Mouse (Mus musculus): ENCODE measurements at regions not wholly inside any gene's neighbourhood (a gene's known extent, or its start where the extent isn't known, plus 50 kb on each side); places are given as distances from the start of the nearest gene placed in this dataset.
A peak's percentile ranks its signal among the peaks of the same experiment; 100 is the strongest.

- no peaks in the 10 kb centered on the region for H3K9me3 ChIP-seq (ENCODE audit: control insufficient read depth, low read length)
- TF ChIP-seq CTCF (IDR thresholded peaks at IDR 0.05; ENCODE audit: low read depth) = no peak
- no peak for TF ChIP-seq EP300 (optimal IDR thresholded peaks at IDR 0.05)
- H3K27ac ChIP-seq (replicated peaks) = no peak overlapping the region
- no peak overlapping the region for H3K9ac ChIP-seq (ENCODE audit: low read length)
- ATAC-seq (ENCODE audit: low FRiP score, low TSS enrichment) (no peak), DNase-seq (ENCODE audit: low spot score) (no peak)
- H3K4me1 ChIP-seq (replicated peaks; ENCODE audit: control insufficient read depth, insufficient read depth) = no peaks in the 10 kb centered on the region
- no peaks in the 10 kb centered on the region for H3K27me3 ChIP-seq (ENCODE audit: control insufficient read depth, insufficient read depth, low read length)
- no peak overlapping the region for H3K4me2 ChIP-seq (replicated peaks; ENCODE audit: low read depth)
- no peak overlapping the region for H3K4me3 ChIP-seq (ENCODE audit: low read depth, low read length)
- WGBS = 26% methylated on average over 12 of the region's 12 CpGs
- H3K36me3 ChIP-seq (ENCODE audit: control insufficient read depth, insufficient read depth, low read length) = no peaks in the 10 kb centered on the region
Measured at GRCm38 (mm10) chr14:55168336-55168909, 51.7 kb upstream of the Jph4 start.

GRCm38 (mm10) chr14:55169021-55169855 lies 52.5 kb upstream of the Jph4 start:
- DNase-seq (ENCODE audit: low spot score) (no peak), ATAC-seq (ENCODE audit: low FRiP score, low TSS enrichment) (peak; percentile 29; the same call in 1 of the 2 replicates)
- Histone ChIP-seq H3K9ac (ENCODE audit: low read length) (no peak overlapping the region), H3K36me3 (ENCODE audit: control insufficient read depth, insufficient read depth, low read length) (no peaks in the 10 kb centered on the region), H3K27ac (replicated peaks) (no peak overlapping the region), H3K4me1 (replicated peaks; ENCODE audit: control insufficient read depth, insufficient read depth) (no peaks in the 10 kb centered on the region), H3K9me3 (ENCODE audit: control insufficient read depth, low read length) (no peaks in the 10 kb centered on the region), H3K27me3 (ENCODE audit: control insufficient read depth, insufficient read depth, low read length) (no peaks in the 10 kb centered on the region), H3K4me2 (replicated peaks; ENCODE audit: low read depth) (no peak overlapping the region), H3K4me3 (ENCODE audit: low read depth, low read length) (no peak overlapping the region)
- 87% methylated on average over 18 of the region's 18 CpGs for WGBS
- TF ChIP-seq EP300 (optimal IDR thresholded peaks at IDR 0.05) = no peak
- no peak for TF ChIP-seq CTCF (IDR thresholded peaks at IDR 0.05; ENCODE audit: low read depth)

GRCm38 (mm10) chr14:55169856-55170117 lies 52.0 kb upstream of the Dhrs2 start:
- Histone ChIP-seq H3K4me1 (replicated peaks; ENCODE audit: control insufficient read depth, insufficient read depth) (no peaks in the 10 kb centered on the region), H3K36me3 (ENCODE audit: control insufficient read depth, insufficient read depth, low read length) (no peaks in the 10 kb centered on the region), H3K9me3 (ENCODE audit: control insufficient read depth, low read length) (no peaks in the 10 kb centered on the region), H3K4me3 (ENCODE audit: low read depth, low read length) (no peak overlapping the region), H3K4me2 (replicated peaks; ENCODE audit: low read depth) (no peak overlapping the region), H3K27me3 (ENCODE audit: control insufficient read depth, insufficient read depth, low read length) (no peaks in the 10 kb centered on the region), H3K9ac (ENCODE audit: low read length) (no peak overlapping the region), H3K27ac (replicated peaks) (no peak overlapping the region)
- DNase-seq (ENCODE audit: low spot score) (no peak), ATAC-seq (ENCODE audit: low FRiP score, low TSS enrichment) (no peak)
- TF ChIP-seq CTCF (IDR thresholded peaks at IDR 0.05; ENCODE audit: low read depth) = no peak
- no peak for TF ChIP-seq EP300 (optimal IDR thresholded peaks at IDR 0.05)
- WGBS = 90% methylated on average over 9 of the region's 9 CpGs

DNA sequence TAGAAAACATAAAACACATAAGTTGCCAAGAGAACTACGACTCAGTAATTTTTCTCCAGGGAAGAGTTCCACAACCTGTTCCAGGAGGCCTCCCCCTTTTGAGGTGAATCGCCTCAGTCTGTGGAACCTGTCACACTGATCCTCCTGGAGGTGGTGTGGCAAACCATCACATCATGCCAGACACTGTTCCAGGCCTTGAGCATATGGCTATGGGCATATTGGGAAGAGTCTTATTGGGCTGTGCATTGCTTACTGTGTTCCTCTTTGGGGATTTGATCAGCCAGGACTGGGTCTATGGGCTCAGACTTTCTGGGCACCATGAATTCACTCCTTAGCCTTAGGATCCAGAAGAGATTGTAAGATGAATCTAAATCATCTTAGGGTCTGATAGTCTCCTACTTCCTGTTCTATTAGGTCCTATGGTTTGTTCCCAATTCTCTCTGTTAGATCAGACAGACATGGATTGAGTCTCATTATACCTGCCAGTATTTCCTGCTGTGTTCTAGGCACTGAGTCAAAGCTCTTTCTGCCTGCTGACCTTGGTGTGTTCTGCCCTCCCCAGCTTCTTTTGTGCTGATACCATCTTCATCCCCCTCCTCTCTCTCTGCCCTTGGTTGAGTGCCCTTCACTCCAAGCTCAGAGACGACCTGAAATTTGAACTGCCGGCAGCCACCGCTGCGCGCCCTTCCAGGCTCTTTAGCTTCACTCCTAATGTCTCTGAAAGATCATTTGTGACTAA lies 50.3 kb upstream of the Dhrs2 start:
- Histone ChIP-seq H3K4me1 (replicated peaks; ENCODE audit: control insufficient read depth, insufficient read depth) (no peaks in the 10 kb centered on the region), H3K27ac (replicated peaks) (no peak overlapping the region), H3K9me3 (ENCODE audit: control insufficient read depth, low read length) (no peaks in the 10 kb centered on the region), H3K4me3 (ENCODE audit: low read depth, low read length) (no peak overlapping the region), H3K27me3 (ENCODE audit: control insufficient read depth, insufficient read depth, low read length) (no peaks in the 10 kb centered on the region), H3K36me3 (ENCODE audit: control insufficient read depth, insufficient read depth, low read length) (no peaks in the 10 kb centered on the region), H3K9ac (ENCODE audit: low read length) (no peak overlapping the region), H3K4me2 (replicated peaks; ENCODE audit: low read depth) (no peak overlapping the region)
- 80% methylated on average over 7 of the region's 7 CpGs for WGBS
- DNase-seq (ENCODE audit: low spot score) = no peak
- no peak for ATAC-seq (ENCODE audit: low FRiP score, low TSS enrichment)
- no peak for TF ChIP-seq CTCF (IDR thresholded peaks at IDR 0.05; ENCODE audit: low read depth)

Data from stomach, postnatal 0 days (tissue).